Mouse (Mus musculus): ENCODE measurements around the gene Fam186a.
"Not testable (repeated sequence)": the region's sequence is repeated elsewhere in the genome, so short reads cannot be mapped to it uniquely, and the experiment has no call there.

Gene Fam186a

DNA sequence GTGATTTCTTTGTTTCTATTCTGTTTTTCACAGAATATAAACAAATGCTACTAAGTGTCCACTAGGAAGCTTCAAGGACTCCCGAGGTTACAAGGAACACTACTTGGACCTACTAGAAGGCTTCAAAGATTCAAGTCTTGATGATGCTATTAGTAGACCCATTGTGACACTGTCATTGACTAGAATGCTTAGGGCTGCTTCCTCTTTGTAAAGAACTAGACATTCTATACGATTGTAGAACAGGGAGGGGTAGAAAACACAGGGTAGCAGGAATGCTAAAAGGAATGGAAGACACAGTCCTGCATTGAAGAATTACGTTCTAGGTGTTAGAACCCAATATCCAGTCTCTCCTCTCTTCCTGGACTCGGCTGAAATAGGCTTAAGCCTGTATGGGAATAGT, at the start of gene Fam186a:
Gene Fam186a, minus strand, starts transcription at position 101 of the 400 bp plus-strand sequence.
- DNase-seq (ENCODE audit: low read depth), result no peak

DNA sequence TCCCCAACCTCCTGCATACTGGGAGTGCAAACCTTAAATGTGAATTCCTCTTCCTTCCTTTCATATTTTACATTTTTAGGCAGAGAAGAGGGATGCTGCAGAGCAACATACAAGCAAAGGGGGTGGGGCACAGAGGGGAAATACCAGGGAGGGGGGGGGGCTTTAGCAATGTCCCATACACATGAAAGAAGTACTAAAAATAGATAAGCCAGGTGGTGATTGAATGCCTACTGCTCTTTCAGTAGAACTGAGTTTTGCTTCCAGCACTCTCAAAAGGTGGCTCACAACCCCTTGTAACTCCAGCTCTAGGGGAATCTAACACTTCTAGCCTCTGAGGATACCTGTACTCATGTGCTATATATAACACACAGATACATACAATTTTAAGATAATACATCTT, 39.3 kb upstream of the Fam186a start:
- DNase-seq (ENCODE audit: low read depth), result no peak

DNA sequence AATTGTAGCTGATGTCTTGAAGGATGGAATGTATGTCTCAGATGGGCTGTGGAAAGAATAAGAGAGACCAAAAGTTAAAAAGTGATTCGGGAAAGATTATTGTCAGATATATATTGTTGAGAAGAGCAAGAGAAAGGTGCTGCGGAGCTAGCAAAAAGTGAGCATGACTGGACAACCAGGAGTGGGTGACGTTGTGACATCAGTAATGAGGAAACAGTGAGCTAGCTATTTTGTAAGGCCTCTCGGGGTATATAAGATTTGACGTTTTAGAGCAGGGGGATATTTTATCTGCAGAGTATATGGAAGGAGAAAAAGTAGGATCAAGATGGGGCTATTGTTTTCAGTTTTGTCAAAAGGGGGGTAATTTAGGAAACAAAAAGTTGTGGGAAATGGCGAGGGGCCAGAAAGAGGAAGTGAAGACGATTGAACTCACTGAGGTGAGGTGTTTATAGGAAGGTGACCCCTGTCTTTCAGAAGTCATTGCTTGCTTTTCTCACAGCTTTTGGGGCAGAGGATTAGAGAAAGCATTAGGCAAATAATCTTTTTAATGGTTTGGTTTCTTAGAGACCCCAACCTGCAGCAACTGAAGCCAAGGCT, 37.9 kb upstream of the Fam186a start:
- DNase-seq (ENCODE audit: low read depth), result no peak

DNA sequence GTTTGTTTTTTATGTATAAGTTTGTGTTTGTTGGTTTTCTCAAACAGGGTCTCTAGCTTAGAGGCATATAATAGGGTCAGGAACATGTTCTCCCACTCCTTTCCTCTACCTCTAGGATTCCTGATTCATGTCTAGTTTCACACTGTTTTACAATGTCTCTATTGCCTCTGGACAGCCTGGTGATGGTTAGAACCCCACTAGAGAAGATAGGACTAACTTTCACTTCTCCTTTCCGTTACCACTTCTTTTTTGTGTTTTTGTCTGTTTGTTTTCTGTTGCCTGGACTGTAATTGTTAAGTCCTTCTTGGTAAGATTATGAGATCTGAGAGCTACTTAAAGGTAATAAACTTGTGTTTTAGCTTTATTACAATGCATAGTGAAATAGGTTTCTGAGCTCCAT, 32.5 kb upstream of the Fam186a start:
- DNase-seq (ENCODE audit: low read depth), result no peak

DNA sequence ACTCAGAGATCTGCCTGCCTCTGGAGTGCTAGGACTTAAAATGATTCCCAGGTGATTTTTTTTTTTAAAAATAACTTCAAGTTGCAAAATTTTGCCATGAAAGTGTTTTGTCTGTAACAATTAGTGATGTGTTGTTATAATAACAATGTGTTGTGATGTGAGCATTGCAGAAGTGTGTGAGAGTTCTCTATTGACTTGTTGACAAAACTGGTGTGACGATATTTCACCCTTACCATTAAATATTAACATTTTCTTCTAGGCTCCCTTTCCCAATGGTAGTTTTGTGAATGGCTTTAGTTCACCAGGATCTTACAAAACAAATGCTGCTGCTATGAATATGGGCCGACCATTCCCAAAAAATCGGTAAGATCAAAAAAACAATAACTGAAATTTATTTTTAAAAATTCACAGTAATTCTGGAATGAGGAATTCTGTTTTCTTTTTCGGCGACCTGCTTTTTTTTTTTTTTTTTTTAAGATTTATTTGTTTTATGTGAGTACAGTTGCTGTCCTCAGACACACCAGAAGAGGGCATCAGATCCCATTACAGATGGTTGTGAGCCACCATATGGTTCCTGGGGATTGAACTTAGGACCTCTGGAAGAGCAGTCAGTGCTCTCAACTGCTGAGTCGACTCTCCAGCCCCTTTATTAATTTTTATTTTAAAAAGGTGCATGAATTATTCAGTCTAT, 30.4 kb upstream of the Fam186a start:
- DNase-seq (ENCODE audit: low read depth), result no peak

DNA sequence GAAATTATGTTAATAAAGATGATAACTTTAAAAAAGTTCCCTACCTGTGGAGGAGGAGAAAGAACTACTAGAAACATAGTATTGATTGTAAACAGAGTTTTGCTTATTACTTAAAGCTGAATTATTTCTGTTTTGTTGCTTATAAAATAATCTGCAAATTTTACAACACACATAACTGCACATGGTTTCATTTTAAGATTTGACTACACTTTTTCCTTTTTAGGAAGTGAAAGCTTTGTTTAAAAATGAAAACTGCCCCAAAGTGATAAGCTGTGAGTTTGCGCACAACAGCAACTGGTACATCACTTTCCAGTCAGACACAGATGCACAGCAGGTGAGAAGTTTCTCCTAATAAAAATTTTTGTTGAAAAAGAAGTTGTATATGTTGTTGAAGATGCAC, 26.2 kb upstream of the Fam186a start:
- no peak for DNase-seq (ENCODE audit: low read depth)

DNA sequence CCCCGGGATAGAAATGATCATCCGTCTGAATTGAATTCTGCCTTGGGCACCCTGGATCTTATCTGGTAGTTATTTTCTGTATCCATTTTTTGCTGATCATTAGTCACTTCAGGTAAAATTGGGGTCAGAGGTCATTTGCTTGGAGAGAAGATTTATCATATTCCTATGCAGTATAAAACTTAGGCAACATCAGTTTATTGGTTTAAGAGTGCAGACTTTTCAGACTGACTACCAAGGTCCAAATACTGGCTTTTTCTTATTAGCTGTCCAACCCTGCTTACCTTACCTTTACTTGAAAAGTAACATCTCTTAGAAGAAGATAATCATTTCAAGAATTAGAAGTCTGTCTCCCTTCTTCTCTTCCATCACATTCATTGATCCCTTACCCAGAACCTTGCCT, 12.9 kb upstream of the Fam186a start:
- DNase-seq (ENCODE audit: low read depth), result no peak

DNA sequence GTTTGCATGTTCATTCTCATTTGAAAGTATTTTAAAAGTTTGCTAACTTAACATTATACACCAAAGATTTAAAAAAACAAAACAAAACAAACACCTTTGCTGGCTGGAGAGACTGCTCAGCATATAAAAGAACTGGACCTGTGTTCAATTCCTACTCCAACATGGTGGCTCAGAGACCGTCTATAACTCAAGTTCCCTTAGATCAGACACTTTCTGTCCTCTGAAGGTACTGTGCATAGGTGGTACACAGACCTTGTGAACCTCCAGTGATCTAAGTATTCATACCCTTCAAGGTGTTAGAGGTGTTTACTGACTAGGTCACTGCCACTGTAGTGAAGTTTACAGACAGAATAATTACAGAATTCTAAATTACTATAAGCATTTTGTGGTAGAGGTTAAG, 12.4 kb upstream of the Fam186a start:
- DNase-seq (ENCODE audit: low read depth), result no peak

DNA sequence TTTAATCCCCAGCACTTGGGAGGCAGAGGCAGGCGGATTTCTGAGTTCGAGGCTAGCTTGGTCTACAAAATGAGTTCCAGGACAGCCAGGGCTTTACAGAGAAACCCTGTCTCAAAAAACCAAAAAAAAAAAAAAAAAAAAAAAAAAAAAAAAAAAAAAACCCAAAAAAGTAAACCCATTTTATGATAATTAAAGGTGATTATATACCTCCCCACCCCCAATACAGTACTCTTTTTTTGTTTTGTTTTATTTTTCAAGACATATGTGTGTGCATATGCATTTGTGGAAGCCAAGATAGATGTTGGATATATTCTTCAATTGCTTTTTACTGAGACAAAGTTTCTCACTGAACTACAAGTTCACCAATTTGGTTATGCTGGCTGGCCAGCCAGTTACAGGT, 9.3 kb upstream of the Fam186a start:
- DNase-seq (ENCODE audit: low read depth), result not testable (repeated sequence)

DNA sequence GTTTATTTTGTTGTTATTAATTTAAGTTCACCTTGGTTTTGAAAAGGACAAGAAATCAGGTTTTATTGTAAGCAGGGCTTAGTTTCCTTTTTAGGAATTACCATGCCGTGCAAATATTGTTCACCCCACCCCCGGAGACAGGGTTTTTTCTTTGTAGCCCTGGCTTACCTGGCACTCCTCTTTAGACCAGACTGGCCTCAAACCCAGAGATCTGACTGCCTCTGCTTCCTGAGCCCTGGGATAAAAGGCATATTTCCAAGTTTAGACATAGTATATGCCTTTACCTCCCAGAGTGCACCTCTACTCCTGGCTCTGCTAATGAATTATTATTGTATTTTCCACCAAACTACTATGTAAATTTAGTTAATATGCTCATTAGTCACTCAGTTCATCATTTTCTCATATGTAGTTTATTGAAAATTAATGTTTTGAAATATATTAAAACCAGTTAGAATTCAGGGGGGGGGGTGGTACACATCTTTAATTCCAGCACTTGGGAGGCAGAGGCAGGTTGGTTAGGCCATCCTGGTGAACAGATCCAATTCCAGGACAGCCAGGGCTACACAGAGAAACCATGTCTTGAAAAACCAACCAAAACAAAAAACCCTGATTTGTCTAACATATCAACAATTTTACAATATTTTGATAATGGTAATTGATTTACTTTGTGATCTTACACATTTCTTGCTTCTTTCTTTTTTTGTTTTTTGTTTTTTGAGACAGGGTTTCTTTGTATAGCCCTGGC, 7.8 kb upstream of the Fam186a start:
- no peak for DNase-seq (ENCODE audit: low read depth)

DNA sequence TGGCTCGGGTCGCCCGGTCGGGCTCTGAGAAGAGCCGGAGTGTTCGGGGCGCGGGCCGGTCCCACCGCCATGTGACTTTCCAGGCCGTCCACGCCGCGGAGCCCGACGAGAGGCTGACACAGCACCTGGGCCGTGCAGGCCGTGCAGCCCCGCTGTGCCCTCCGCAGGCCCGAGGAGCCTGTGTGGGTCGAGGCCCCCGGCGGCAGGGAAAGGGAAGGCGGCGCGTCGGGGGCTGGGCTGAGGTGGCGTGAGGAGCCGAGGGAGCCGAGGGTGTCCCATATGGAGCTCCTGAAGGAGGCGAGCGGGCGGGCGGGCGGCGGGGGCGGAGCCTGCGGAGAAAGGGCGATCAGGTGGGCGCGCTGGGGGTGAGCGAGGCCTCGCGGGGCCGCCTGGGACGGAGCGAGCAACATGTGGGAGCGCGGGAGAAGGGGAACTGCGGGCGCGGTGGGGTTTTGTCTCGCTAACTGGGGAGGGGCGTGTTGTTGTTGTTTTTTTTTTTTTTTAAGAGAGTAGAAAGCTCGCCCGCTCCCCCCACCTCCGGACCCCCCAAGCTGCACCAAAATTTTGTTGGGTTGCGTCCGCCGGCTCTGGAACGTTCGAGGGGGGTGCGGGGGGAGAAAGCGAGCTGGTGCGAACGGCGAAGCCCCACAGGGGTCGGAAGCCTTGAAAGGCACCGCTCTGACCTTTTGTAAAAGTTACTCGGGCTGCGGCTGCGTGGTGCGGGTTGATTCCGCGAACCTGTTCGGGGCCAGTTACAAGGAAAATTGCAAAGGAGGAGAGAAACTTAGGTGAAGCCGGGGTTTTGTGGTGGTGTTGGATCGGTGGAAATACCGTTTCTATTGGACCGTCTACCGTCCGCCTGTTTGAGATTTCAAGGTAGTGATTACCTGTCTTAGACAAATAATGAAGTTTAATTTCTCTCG, 6.4 kb upstream of the Fam186a start:
- peak; percentile 64 for DNase-seq (ENCODE audit: low read depth)

DNA sequence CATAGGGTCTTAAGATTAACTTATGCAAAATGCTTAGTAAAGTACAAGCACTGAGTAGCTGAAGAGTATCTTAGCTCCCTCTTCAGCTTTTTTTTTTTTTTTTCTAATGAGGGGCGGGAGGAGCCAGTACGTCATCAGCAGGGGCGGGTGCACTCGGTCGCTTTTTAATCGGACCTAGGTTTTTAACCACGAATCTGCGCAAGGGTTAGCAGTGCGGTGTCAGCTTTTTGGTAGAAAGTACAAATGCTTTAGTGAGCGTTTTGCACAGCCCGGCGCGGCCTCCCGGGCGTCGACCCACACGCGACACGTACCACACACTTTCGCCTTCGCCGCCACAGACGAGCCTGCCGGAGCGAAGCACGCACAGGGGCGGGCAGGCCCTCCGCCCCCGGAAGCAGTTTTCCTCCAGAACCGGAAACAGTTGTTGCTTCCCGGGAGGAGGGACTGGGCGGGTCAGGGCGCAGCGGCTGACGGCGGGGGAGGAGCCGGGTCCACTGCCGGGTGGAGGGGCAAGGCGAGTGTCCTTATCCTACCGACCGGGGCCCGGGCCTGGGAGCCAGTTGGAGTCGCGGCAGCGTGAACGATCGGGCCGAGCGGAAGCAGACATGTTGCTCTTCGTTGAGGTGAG, 5.6 kb upstream of the Fam186a start:
- peak; percentile 96 for DNase-seq (ENCODE audit: low read depth)

DNA sequence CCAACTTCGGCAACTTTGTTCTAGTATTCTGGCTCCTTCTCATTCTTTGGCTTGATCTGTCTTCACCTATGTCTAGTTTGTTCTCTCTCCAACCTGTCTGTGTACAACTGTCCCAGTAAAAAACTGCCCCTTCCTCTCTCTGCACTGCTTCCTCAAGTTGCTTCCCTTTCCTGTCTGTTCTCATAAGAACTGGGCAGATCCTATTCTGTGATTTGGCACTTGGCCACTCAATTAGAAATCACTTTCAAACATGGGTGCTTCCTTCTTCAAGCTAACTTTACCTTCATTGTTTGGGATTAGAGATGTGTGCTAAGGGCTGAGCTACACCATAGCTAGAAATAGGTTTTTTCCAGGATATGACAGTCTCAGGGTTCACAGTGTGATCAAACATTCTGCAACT, 3.7 kb upstream of the Fam186a start:
- no peak for DNase-seq (ENCODE audit: low read depth)

DNA sequence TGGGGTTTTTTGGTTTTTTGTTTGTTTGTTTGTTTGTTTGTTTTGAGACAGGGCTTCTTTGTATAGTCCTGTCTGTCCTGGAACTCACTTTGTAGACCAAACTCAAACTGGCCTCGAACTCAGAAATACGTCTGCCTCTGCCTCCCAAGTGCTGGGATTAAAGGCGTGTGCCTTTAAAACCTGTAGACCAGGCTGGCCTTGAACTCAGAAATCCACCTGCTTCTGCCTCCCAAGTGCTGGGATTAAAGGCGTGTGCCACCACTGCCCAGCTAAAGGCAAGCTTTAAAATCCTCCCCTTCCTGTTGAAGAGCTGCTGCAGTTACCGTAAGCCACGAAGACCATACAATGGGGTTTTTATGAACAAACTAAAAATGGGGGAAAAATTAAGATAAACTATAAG, 2.9 kb upstream of the Fam186a start, which contains the start of gene Larp4:
Gene Larp4, plus strand, starts transcription at position 301 of the 400 bp plus-strand sequence.
- not testable (repeated sequence) for DNase-seq (ENCODE audit: low read depth)

DNA sequence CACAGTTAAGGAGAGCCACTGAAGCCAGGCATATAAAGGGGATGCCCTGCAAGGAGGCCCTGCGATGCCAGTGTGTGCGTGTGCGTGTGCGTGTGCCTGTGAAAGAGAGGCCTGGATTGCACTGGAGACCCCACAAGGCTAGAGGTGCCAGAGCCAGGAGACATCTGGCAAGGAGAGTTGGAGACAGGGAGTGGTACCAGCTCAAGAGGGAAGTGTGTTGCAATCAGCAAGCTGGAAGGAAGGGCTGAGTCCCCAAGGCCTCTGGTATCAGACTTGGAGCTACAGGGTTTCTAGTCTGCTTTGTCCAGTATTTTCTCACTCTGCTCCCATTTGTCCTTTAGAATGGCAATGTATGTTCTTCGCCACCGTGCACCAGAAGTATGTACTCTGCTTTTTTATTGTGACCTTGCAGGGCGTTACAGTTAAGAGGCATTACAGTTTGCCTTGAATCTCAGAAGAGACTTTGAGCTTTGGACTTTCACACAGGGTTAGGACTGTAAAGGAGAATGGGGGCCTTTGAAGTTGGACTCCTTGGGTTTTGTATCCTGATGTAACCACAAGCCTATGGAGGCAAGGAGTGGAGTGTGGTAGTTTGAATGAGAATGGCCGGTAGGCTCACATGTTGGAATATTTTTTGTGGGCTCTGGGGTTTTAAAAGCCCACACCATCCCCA, 1.6 kb downstream of the Fam186a start:
- no peak for DNase-seq (ENCODE audit: low read depth)

DNA sequence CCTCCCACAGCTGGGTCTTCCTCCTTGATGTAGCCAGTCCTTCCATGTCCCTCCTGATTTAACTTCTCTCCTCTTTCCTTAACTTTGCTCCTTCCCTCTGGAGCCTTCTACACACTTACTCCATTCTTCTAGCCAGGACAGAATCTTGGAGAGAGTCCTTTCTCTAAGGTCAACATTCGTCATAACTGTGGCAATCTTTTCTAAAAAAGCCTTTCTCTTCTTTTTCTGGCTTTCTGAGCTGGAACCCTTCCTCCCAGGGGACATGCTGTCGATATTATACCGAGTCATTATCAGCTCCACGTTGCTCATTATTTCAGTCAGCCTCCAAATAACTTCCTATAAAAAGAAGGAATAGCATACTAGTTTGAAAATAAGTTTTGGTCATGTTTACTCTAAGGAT, 11.5 kb downstream of the Fam186a start:
- DNase-seq (ENCODE audit: low read depth), result no peak

DNA sequence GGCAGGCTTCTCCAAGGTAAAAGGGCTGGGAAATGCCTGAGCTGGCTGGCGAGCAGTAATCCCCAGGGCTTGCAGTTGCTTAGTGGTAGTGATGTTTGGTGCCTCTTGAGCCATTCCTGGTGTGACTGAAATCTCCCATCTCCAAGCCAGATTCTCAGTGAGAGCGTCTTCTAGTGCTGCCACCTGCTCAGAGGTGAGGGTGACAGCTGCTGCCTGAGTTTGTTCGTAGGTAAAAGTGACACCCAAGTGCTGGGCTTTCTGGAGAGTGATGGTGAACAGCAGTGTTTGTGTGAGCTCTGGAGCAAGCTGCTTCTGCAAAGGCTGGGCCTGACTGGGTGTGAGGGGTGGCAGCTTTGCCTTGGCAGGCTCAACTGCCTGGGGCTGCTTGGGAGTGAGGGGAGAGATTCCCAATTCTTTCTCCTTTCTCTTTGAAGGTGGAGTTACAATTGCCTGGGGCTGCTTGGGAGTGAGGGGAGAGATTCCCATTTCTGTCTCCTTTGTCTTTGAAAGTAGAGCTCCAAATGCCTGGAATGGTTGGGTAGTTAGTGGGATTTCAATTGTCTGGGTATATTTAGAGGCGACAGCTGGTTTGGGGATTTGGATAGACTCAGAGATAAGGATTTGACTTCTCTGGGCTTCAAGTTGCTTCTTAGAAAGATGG, 25.8 kb downstream of the Fam186a start:
- DNase-seq (ENCODE audit: low read depth), result no peak

DNA sequence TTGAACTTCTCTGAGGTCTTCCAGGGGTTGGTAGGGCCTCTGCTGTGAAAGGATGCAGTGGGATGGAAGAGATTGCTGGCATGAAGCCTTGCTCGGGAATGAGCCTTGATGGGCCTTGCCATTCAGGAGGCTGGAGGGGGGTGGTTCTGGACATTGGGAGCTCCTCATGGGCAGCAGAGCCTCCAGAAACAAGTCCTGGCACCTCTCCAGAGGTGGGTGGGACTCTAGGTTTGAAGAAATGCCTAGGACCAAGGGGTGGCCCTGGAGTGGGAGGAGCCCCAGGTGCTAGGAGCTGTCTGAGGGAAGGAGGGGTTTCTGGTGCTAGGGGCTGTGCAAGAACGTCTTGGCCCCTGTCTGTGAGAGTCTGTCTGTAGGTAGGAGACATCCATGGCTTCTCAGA, 26.4 kb downstream of the Fam186a start:
- no peak for DNase-seq (ENCODE audit: low read depth)

DNA sequence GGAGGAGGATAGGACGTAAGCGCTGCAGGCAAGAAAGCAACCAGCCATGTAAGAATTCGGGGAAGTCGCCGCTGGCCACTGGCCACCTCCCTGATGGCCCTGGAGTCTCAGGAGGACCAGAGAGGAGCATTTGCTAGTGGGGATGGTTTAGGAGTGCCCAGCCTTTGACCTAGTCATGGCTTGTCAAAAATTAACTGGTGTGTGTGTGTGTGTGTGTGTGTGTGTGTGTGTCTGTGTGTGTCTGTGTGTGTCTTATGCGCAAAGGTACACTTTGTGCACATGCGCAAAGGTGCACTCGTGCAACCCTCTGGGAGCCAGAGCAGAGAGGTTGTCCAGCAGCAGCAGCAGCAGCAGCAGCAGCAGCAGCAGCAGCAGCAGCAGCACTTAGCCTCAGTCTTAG, 29.0 kb downstream of the Fam186a start:
- DNase-seq (ENCODE audit: low read depth), result no peak

DNA sequence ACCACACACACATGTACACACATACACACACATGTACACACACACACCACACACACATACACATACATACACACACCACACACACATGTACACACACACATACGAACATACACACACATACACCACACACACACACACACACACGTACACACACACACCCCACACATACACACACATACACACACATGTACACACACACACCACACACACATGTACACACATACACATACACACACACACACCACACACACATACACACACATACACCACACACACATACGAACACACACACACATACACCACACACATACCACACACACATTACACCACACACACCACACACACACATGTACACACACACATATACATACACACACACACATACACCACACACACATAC, 30.2 kb downstream of the Fam186a start:
- no peak for DNase-seq (ENCODE audit: low read depth)

DNA sequence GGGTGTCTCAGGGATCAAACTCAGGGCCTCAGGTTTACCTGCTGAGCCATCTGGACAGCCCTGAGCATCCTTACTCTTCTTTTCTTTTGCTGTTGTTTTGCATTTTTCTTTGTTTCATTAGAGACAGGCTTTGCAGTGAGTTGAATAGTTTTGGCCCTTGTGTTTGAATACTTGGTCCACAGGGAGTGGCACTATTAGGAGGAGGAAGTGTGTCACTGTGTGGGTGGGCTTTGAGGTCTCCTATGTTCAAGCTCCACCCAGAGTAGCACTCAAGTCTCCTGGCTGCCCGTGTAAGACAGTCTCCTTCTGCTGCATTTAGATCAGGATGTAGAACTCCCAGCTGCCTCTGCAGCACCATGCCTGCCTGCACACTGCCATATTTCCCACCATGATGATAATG, 32.4 kb downstream of the Fam186a start:
- no peak for DNase-seq (ENCODE audit: low read depth)
